Comparison of ENCODE assay signal across 20 mouse cellular contexts in the genomic region with DNA sequence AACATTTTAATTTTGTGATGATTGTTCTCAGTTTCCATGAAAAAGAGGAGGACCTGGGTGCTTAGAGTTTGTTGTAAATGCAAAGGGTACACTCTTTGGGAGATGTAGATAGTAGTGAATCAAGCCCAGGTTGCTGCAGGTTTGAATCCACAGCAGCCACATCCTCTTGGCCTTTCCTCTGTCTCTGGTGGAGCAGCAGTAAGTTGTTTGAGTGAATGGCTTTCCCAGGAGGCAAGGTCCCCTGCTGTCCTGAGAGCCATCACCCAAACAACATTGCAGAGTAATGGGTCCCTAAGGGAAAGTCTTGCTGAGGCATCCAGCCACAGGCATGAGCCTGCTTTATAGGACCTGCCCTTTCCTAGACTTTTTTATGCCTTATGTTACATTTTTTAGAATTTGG. TPM values are rescaled to one million over a fixed set of nuclear protein-coding genes. Genes with fewer than 3 reads are reported as not detected.
"Had no signal": no experiment of that assay in that cellular context is flagged by ENCODE, and none has a peak within 500 bp of the region (broad histone marks: within the 10 kb centered on the region; RNA-seq: fewer than 3 reads in every experiment).

No protein-coding gene starts in this region.

- H3K4me1 ChIP-seq: kidney, embryonic 15.5 days; liver, embryonic 13.5 days; stomach, embryonic 15.5 days had no signal

- H3K36me3 ChIP-seq: kidney, embryonic 15.5 days; limb, embryonic 13.5 days; liver, embryonic 13.5 days; stomach, embryonic 15.5 days had no signal

- H3K27me3 ChIP-seq: kidney, embryonic 15.5 days; liver, embryonic 13.5 days; stomach, embryonic 15.5 days had no signal

- H3K4me3 ChIP-seq: kidney, embryonic 15.5 days; left cerebral cortex, adult 2 months; limb, embryonic 13.5 days; liver, embryonic 13.5 days; stomach, embryonic 15.5 days had no signal

- H3K9me3 ChIP-seq: kidney, embryonic 15.5 days; liver, embryonic 13.5 days; stomach, embryonic 15.5 days had no signal

- H3K4me2 ChIP-seq: kidney, embryonic 15.5 days; limb, embryonic 13.5 days; liver, embryonic 13.5 days; midbrain, embryonic 11.5 days; stomach, embryonic 15.5 days had no signal

- H3K9ac ChIP-seq: kidney, embryonic 15.5 days; limb, embryonic 13.5 days; liver, embryonic 13.5 days; stomach, embryonic 15.5 days had no signal

- DNase-seq: kidney, adult 8-10 months; kidney, postnatal 10 days; kidney, postnatal 36 days; layer of hippocampus, postnatal 36 days; left cerebral cortex, postnatal 4 days; liver, embryonic 13.5 days; lung, adult 2 months; lung, postnatal 14 days; lung, postnatal 4 days; midbrain, embryonic 14.5 days; right cerebral cortex, postnatal 14 days; right cerebral cortex, postnatal 4 days; thymus, postnatal 36 days had no signal

- H3K27ac ChIP-seq: kidney, embryonic 15.5 days; left cerebral cortex, adult 2 months; limb, embryonic 13.5 days; liver, embryonic 13.5 days; stomach, embryonic 15.5 days had no signal

RNA-seq across cellular contexts. Expression of gene Slc1a2, which starts 37.1 kb away (rescaled TPM):
- total RNA-seq: megakaryocyte progenitor cell, adult 5-6 weeks; megakaryocyte-erythroid progenitor cell, adult 5-6 weeks had no signal
